Mouse (Mus musculus): ENCODE results near the gene Fxyd6. TPM values are rescaled to one million over a fixed set of nuclear protein-coding genes. Genes with fewer than 3 reads are reported as not detected.

Fxyd6 gene
- polyA plus RNA-seq, 1 experiment from 2014 or later, result 45.4 TPM

DNA sequence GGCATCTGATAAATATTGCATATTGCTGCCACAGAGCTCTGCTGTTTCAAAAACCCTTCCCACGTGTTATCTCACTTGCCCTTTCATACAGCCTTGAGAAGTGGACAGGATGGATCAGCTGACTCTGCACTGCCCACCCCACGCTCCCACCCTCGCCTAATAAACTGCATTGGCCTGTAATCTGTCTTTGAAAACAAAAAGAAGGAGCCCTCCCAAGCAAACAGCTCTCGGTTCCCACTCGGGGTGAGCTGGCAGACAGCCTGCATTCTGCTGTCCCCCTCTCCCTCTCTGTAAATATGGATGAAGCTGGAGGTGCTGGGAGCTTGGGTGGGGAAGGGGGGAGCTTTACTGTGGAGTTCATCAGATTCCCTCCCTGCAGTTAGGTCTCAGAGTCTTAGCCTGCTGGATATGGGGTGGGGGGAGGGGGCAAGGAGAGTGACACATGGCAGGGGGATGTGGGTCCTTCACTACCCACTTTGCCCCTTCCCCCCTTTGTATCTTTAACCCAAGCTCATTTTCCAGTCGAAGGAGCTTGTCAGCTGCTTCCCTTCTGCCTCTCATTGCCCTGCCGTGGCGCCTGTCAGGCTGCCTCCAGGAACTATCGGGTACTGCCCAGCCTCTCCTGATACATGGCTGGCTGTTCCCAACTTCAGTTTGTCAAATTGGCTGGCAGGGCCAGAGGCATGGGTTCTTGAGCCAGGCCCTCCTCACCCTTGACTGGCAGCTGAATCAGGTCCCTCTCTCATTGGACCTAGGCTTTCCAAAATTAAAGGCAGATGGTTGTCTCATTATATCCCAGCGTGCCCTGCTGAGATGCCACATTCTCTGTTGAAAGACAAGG lies 10.6 kb downstream of the Fxyd6 start:
- 50% methylated on average over 10 of the region's 10 CpGs for WGBS
- H3K9me3 ChIP-seq, result no peaks in the 10 kb centered on the region
- ATAC-seq (ENCODE audit: borderline replicate concordance, extremely low read depth, low FRiP score, low TSS enrichment), result no peak
- H3K4me3 ChIP-seq, result no peak overlapping the region
- H3K4me2 ChIP-seq, result no peak overlapping the region
- no peak overlapping the region for H3K9ac ChIP-seq
- no peaks in the 10 kb centered on the region for H3K27me3 ChIP-seq
- H3K4me1 ChIP-seq, result no peaks in the 10 kb centered on the region
- H3K27ac ChIP-seq, result no peak overlapping the region
- H3K36me3 ChIP-seq, result no peaks in the 10 kb centered on the region

DNA sequence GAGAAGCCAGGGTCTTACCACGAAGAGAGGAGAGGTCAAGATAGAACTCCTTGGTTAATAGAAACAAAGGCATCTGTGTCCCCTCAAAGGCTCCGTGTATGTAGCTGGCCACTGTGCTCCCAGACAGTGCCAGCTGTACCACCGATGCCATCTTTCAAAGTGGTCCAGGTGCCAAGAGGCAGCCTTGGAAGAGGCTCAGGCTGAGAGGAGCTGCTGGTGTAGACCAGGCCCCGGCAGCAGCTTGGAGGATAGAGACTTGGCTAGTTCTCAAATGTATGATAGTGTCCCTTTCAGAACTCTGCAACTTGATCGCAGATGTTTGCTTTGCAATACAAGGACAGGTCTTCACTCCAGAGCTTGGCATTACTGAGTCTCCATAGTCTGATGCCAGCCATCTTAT lies 12.4 kb downstream of the Fxyd6 start:
- no peak for ATAC-seq (ENCODE audit: borderline replicate concordance, extremely low read depth, low FRiP score, low TSS enrichment)

DNA sequence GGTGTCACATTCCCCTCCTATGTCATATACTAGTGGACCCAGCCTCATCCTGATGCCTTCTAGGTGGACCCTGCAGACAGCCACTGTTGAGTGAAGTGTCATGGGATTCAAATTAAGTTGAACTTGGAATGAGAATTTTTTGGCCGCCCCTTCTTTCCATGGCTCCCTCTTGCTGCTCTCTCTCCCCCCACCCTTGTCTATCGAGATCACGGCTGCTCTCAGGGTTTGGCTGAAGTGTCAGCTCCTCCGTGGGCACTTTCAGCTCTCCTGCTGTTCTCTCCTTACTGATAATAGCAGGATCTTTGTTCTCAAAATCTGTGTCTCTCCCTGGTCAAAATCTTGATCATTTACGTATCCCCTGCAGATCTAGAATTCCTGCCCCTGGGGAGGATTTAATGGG lies 12.8 kb downstream of the Fxyd6 start:
- WGBS, result 78% methylated on average over 5 of the region's 5 CpGs
- Histone ChIP-seq H3K4me3 (no peak overlapping the region), H3K27ac (no peak overlapping the region), H3K9ac (no peak overlapping the region), H3K9me3 (no peaks in the 10 kb centered on the region), H3K27me3 (no peaks in the 10 kb centered on the region), H3K4me2 (no peak overlapping the region), H3K4me1 (no peaks in the 10 kb centered on the region), H3K36me3 (no peaks in the 10 kb centered on the region)
- ATAC-seq (ENCODE audit: borderline replicate concordance, extremely low read depth, low FRiP score, low TSS enrichment), result no peak

More for the DNA sequence above, 12.4 kb downstream of the Fxyd6 start:
- Histone ChIP-seq H3K4me2 (no peak overlapping the region), H3K27me3 (no peaks in the 10 kb centered on the region), H3K36me3 (no peaks in the 10 kb centered on the region), H3K9me3 (no peaks in the 10 kb centered on the region), H3K4me1 (no peaks in the 10 kb centered on the region), H3K9ac (no peak overlapping the region), H3K4me3 (no peak overlapping the region), H3K27ac (no peak overlapping the region)
- 62% methylated on average over 5 of the region's 5 CpGs for WGBS

DNA sequence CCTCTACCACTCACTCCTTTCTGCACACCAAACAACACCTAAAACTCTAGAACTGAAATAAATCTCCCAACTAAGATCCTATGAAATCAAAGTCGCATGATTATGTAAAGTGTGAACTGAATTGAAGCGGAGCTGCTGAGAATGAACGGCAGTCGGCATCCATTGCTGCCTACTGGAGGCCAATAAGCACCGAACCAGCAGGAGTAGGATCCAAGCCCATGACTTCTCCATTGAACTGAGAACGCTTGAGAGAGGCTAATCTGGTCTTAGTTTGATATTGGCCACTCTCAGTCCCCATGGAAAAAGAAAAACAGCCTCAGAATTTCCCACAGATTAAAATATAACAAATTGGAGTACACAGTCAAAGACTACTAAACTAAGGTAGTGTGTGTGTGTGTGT lies 13.9 kb downstream of the Fxyd6 start:
- no peaks in the 10 kb centered on the region for H3K36me3 ChIP-seq
- no peaks in the 10 kb centered on the region for H3K4me1 ChIP-seq
- H3K4me3 ChIP-seq, result no peak overlapping the region
- ATAC-seq (ENCODE audit: borderline replicate concordance, extremely low read depth, low FRiP score, low TSS enrichment), result no peak
- H3K27me3 ChIP-seq, result no peaks in the 10 kb centered on the region
- no peak overlapping the region for H3K27ac ChIP-seq
- 91% methylated on average over 6 of the region's 6 CpGs for WGBS
- H3K4me2 ChIP-seq, result no peak overlapping the region
- H3K9me3 ChIP-seq, result no peaks in the 10 kb centered on the region
- no peak overlapping the region for H3K9ac ChIP-seq

DNA sequence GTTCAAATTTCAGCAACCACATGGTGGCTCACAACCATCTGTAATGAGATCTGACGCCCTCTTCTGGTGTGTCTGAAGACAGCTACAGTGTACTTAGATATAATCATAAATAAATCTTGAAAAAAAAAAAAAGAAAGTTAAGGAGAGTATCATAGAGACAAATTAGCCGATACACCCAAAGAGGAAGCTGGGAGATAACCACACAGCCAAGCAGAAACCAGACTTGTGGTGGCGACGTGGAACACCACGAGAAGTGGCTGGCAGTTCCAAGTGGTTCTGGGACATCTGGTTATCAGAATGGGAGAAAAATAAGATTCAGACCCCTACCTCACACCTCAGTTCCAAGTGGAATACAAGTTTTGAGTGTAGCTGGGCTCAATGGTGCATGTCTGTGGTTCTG lies 16.7 kb downstream of the Fxyd6 start:
- Histone ChIP-seq H3K9ac (no peak overlapping the region), H3K36me3 (no peaks in the 10 kb centered on the region), H3K4me1 (no peaks in the 10 kb centered on the region), H3K4me2 (no peak overlapping the region), H3K27me3 (no peaks in the 10 kb centered on the region), H3K4me3 (no peak overlapping the region), H3K27ac (no peak overlapping the region), H3K9me3 (no peaks in the 10 kb centered on the region)
- no peak for ATAC-seq (ENCODE audit: borderline replicate concordance, extremely low read depth, low FRiP score, low TSS enrichment)
- WGBS, result 83% methylated on average over 5 of the region's 5 CpGs

DNA sequence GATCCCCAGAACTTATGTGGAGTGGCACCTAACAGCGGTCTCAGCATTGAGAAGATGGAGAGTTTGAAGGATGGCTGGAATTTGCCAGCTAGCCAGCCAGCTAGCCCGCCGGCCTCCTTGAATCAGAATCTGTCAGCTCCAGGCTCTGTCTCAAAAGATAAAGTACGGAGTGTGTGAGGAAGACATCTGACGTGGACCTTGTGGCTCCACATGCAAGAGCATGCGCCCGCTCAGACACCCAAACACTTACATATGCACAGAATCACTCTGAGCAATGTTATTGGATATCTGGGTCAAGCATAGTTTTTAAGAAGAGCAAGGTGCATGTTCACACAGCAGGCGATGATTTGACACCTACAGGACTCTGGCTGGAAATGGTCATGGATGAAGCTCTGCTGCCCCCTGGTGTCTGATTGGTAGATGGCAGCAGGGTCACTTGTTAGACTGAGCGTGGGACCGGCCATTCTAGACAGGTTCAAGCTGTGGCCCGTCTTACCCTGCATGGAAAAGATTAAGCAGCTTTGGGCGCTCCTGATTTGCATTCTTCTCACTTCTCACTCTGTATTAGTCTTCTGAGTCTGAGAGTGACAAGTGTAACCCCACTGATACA lies 18.5 kb downstream of the Fxyd6 start:
- Histone ChIP-seq H3K9me3 (no peaks in the 10 kb centered on the region), H3K27ac (no peak overlapping the region), H3K4me3 (no peak overlapping the region), H3K9ac (no peak overlapping the region), H3K4me2 (no peak overlapping the region), H3K4me1 (no peaks in the 10 kb centered on the region), H3K27me3 (no peaks in the 10 kb centered on the region), H3K36me3 (no peaks in the 10 kb centered on the region)
- ATAC-seq (ENCODE audit: borderline replicate concordance, extremely low read depth, low FRiP score, low TSS enrichment), result peak; percentile 57; the same call in 1 of the 2 replicates
- 34% methylated on average over 12 of the region's 12 CpGs for WGBS

DNA sequence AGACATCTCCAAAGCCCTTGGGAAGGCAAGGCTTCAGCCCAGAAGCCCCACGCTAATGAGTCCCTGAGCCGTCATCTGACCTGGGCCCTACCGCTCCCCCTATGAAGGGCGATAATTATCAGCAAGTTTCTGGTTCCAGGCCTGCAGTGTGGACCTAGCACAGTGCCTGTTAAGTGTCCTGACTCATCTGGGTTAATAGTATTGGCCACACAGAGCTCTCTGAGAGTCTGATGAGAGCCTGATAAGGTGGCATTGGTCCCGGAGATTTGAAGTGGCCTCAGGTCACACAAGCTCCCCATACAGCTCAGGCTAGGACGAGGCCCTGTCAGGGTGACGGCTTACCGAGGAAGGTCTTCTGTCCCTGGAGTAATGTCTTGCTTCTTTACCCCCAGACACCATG lies 19.6 kb downstream of the Fxyd6 start:
- ATAC-seq (ENCODE audit: borderline replicate concordance, extremely low read depth, low FRiP score, low TSS enrichment), result no peak
- no peaks in the 10 kb centered on the region for H3K36me3 ChIP-seq
- 74% methylated on average over 8 of the region's 8 CpGs for WGBS
- H3K27ac ChIP-seq, result no peak overlapping the region
- no peak overlapping the region for H3K9ac ChIP-seq
- H3K4me2 ChIP-seq, result no peak overlapping the region
- no peaks in the 10 kb centered on the region for H3K27me3 ChIP-seq
- H3K4me1 ChIP-seq, result no peaks in the 10 kb centered on the region
- no peaks in the 10 kb centered on the region for H3K9me3 ChIP-seq
- H3K4me3 ChIP-seq, result no peak overlapping the region

DNA sequence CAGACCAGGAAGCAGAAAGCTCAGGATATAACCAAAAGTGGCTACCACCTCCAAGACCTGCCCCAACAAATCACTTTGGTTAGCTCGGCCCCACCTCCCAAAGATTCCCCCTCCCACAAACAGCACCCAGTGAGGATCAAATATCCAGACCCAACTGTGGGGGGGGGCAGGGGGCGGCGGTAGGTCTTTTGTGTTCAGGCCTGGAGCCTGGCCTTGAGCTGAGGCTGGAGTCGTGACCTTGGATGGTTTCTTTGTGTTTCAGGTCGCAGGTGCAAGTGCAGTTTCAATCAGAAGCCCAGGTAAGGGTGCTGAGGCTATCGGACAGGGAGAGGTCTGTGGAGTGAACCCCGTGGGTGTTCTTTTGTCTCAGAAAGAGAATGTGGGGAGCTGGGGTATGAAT lies 21.3 kb downstream of the Fxyd6 start:
- H3K27me3 ChIP-seq, result no peaks in the 10 kb centered on the region
- H3K9ac ChIP-seq, result no peak overlapping the region
- H3K9me3 ChIP-seq, result no peaks in the 10 kb centered on the region
- no peak overlapping the region for H3K27ac ChIP-seq
- H3K4me2 ChIP-seq, result no peak overlapping the region
- no peak for ATAC-seq (ENCODE audit: borderline replicate concordance, extremely low read depth, low FRiP score, low TSS enrichment)
- H3K36me3 ChIP-seq, result no peaks in the 10 kb centered on the region
- 68% methylated on average over 7 of the region's 7 CpGs for WGBS
- H3K4me3 ChIP-seq, result no peak overlapping the region
- no peaks in the 10 kb centered on the region for H3K4me1 ChIP-seq

DNA sequence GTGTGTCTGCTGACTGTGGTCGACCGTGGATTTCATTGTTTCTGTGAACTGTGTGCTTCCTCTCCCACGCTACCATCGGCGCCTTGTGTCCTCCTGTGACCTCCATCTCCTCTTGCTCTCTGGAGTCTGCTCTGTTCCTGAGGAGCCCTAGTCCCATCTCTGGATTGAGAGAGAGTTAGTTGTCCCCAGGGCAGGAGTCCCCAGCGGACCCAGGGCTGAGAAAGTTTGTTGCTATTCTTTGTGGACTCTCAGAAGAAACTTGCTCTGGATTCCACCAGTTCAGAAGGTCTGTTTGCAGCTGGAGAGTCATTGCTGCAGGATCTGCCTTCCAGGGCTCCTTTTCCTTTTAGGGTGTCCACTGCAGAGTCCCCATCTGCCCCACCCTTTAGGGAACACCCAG lies 25.2 kb downstream of the Fxyd6 start:
- WGBS, result 84% methylated on average over 6 of the region's 6 CpGs
- H3K4me1 ChIP-seq, result no peaks in the 10 kb centered on the region
- ATAC-seq (ENCODE audit: borderline replicate concordance, extremely low read depth, low FRiP score, low TSS enrichment), result no peak
- H3K27me3 ChIP-seq, result no peaks in the 10 kb centered on the region
- H3K4me3 ChIP-seq, result no peak overlapping the region
- H3K9me3 ChIP-seq, result no peaks in the 10 kb centered on the region
- no peak overlapping the region for H3K27ac ChIP-seq
- no peak overlapping the region for H3K9ac ChIP-seq
- no peaks in the 10 kb centered on the region for H3K36me3 ChIP-seq
- no peak overlapping the region for H3K4me2 ChIP-seq

DNA sequence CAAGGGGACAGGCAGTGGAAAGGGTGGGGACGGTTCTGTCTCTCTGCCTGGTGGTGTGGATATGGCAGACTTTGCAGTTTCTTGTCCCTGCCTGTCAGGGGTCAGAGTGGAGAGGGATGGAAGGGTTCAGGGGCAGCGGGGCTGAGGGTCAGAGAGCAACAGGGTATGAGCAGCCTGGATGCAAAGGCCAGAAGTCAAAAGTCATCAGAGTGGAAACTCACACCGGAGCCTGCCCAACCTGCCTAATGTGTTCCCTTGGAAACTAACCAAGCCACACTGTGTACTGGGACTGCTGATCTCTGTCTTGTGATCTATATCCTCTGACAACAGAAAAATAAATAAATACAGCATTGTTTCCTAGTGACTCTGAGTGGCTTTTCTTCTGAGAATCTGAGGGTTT lies 25.8 kb downstream of the Fxyd6 start:
- no peak overlapping the region for H3K27ac ChIP-seq
- ATAC-seq (ENCODE audit: borderline replicate concordance, extremely low read depth, low FRiP score, low TSS enrichment), result no peak
- no peaks in the 10 kb centered on the region for H3K36me3 ChIP-seq
- no peaks in the 10 kb centered on the region for H3K9me3 ChIP-seq
- no peak overlapping the region for H3K4me3 ChIP-seq
- H3K4me1 ChIP-seq, result no peaks in the 10 kb centered on the region
- 23% methylated on average over 3 of the region's 3 CpGs for WGBS
- no peaks in the 10 kb centered on the region for H3K27me3 ChIP-seq
- no peak overlapping the region for H3K9ac ChIP-seq
- no peak overlapping the region for H3K4me2 ChIP-seq

DNA sequence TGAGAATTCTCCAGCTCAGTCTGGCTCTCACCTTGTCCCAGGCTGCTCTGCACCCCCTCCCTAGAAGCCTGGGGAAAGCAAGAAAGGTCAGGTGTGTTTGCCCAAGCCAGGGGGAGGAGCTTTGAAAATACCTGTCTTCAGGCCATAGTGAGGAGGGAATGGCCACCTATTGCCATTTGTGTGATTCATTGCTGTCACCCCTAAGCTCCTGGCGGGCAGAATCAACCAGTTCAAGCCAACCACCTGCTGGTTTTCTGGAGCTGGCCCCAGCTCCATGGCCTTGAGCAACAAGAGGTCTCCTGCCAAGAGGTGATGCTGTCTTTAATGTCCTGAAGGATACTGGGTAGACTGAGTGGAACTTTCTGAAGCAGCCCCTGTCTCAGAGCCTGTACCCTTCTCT lies 28.4 kb downstream of the Fxyd6 start:
- Histone ChIP-seq H3K9ac (no peak overlapping the region), H3K4me1 (no peaks in the 10 kb centered on the region), H3K4me2 (no peak overlapping the region), H3K27me3 (no peaks in the 10 kb centered on the region), H3K9me3 (no peaks in the 10 kb centered on the region), H3K4me3 (no peak overlapping the region), H3K27ac (no peak overlapping the region), H3K36me3 (no peaks in the 10 kb centered on the region)
- WGBS, result 29% methylated on average over 1 of the region's 1 CpGs
- ATAC-seq (ENCODE audit: borderline replicate concordance, extremely low read depth, low FRiP score, low TSS enrichment), result no peak

DNA sequence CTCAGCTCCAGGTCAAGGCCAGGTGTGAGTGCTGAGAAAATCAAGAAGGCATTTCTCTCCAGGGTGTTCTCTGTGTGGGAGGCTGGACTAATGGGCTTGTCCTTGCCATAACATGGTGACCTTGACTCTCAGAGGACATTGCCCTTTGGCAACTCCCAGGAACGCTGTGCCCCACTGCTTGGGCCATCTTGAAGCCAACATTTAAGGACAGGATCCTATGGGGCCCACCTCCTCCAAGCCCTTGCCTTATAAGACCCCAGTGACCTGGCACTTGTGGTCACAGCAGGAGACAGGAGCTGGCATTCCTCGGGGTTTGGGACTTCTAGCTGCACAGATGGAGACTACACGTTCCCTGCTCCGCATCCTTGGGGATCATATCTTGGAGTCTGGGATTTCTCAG lies 29.4 kb downstream of the Fxyd6 start, which contains the start of gene Fxyd2:
TSS of gene Fxyd2 (plus strand) at position 236 of the 400 bp plus-strand sequence.
- ATAC-seq (ENCODE audit: borderline replicate concordance, extremely low read depth, low FRiP score, low TSS enrichment), result no peak
- H3K36me3 ChIP-seq, result no peaks in the 10 kb centered on the region
- 73% methylated on average over 4 of the region's 4 CpGs for WGBS
- H3K4me2 ChIP-seq, result no peak within 1 kb of the TSS
- H3K9ac ChIP-seq, result no peak within 1 kb of the TSS
- H3K27ac ChIP-seq, result no peak within 1 kb of the TSS
- no peaks in the 10 kb centered on the region for H3K4me1 ChIP-seq
- H3K27me3 ChIP-seq, result no peaks in the 10 kb centered on the region
- H3K4me3 ChIP-seq, result no peak within 1 kb of the TSS
- H3K9me3 ChIP-seq, result no peaks in the 10 kb centered on the region

Measured in lung, embryonic 15.5 days (tissue).